Mouse (Mus musculus) lung, postnatal 0 days (tissue): ENCODE data around the gene Ccdc155.

Experiments used
- CTCF ChIP-seq: IDR thresholded peaks from 2 replicates; pipeline ENCODE4 v1.5.1; 2016; ENCODE audit warnings: antibody characterized with exemption, mild to moderate bottlenecking
- EP300 ChIP-seq: IDR thresholded peaks from 2 replicates; pipeline ENCODE4 v1.6.1; 2016; ENCODE audit warnings: antibody characterized with exemption, mild to moderate bottlenecking, control low read depth

GRCm38 (mm10) chr7:45157459-45157858, 47.2 kb downstream of the Ccdc155 start:
- no peak for TF ChIP-seq CTCF
- TF ChIP-seq EP300: no peak
